Comparison of ENCODE assay signal across 8 mouse cellular contexts in genomic region chr1:120116106-120116505, GRCm38 (mm10). TPM values are rescaled to one million over a fixed set of nuclear protein-coding genes. Genes with fewer than 3 reads are reported as not detected.
DNase-seq lines count a peak whose midpoint lies in the region; ATAC-seq and TF ChIP-seq lines count a peak whose summit lies in the region.

No protein-coding gene starts in this region.

- peaks cover 56% of the 10 kb centered on the region for H3K4me1 ChIP-seq in forebrain, embryonic 13.5 days
- H3K4me1 ChIP-seq in thymus, adult 2 months (replicated peaks; ENCODE audit: control insufficient read depth, insufficient read depth, low read length), result peaks cover 11% of the 10 kb centered on the region

- TF ChIP-seq POLR2A in thymus, adult 2 months (IDR thresholded peaks at IDR 0.05; ENCODE audit: control insufficient read depth, extremely low read depth, insufficient read depth, low read length, poor library complexity), result no peak

- no peak; the same call in 1 of the 2 replicates for ATAC-seq in forebrain, embryonic 13.5 days

- peaks cover 62% of the 10 kb centered on the region for H3K36me3 ChIP-seq in forebrain, embryonic 13.5 days (ENCODE audit: poor library complexity, severe bottlenecking)
- peaks cover 28% of the 10 kb centered on the region for H3K36me3 ChIP-seq in thymus, adult 2 months (ENCODE audit: control insufficient read depth, insufficient read depth, low read length)

- no peaks in the 10 kb centered on the region for H3K27me3 ChIP-seq in forebrain, embryonic 13.5 days
- H3K27me3 ChIP-seq in thymus, adult 2 months (ENCODE audit: control insufficient read depth, insufficient read depth, low read length), result no peaks in the 10 kb centered on the region

- H3K4me3 ChIP-seq in forebrain, embryonic 13.5 days, result no peak overlapping the region
- H3K4me3 ChIP-seq in thymus, adult 2 months (ENCODE audit: control insufficient read depth, insufficient read depth, low read length), result no peak overlapping the region

- H3K4me2 ChIP-seq in forebrain, embryonic 13.5 days, result peak overlapping the region; percentile 16

- TF ChIP-seq CTCF in thymus, adult 2 months (IDR thresholded peaks at IDR 0.05; ENCODE audit: borderline replicate concordance, control insufficient read depth, extremely low read depth, insufficient read depth, low read length, poor library complexity), result no peak

- peak overlapping the region; percentile 90 for H3K27ac ChIP-seq in forebrain, embryonic 13.5 days
- H3K27ac ChIP-seq in thymus, adult 2 months (ENCODE audit: control insufficient read depth, insufficient read depth, low read length), result no peak overlapping the region

- WGBS in forebrain, embryonic 13.5 days, result 65% methylated on average over 11 of the region's 11 CpGs
- 97% methylated on average over 11 of the region's 11 CpGs for WGBS in thymus, adult 2 months

- peak; percentile 50 to 58 for DNase-seq in heart, adult 18-20 months
- DNase-seq in heart, adult 8-10 months (ENCODE audit: low spot score), result no peak
- DNase-seq in adrenal gland, adult 2 months, result peak; percentile 86
- peak; percentile 82 to 91 for DNase-seq in kidney, postnatal 25 days
- DNase-seq in yolk sac, embryonic 10.5 days (ENCODE audit: low spot score), result peak; percentile 77
- no peak for DNase-seq in thymus, adult 2 months
- no peak for DNase-seq in right cerebral cortex, postnatal 14 days

- H3K9ac ChIP-seq in forebrain, embryonic 13.5 days, result 0 out of 2 replicates have a peak overlapping the region, but pooled peaks have one; percentile 16

- H3K9me3 ChIP-seq in forebrain, embryonic 13.5 days (replicated peaks), result peaks cover 5% of the 10 kb centered on the region; the same call in 1 of the 2 replicates

RNA-seq across cellular contexts. Expression of gene Dbi, which starts 4.8 kb away (rescaled TPM):
- total RNA-seq in heart, adult 18-20 months (2021), result 100 to 1,000 TPM; 307 to 318 TPM
- 100 to 1,000 TPM; 239 to 289 (median 263) TPM for total RNA-seq in heart, adult 8-10 months (2022)
- total RNA-seq in adrenal gland, adult 2 months (2021), result 1,000 to 10,000 TPM; 1,195 to 1,389 TPM
- polyA plus RNA-seq in adrenal gland, adult 2 months (2012; rRNA removed), result 375 and 512 TPM in 2 replicates
- polyA plus RNA-seq in forebrain, embryonic 13.5 days (2015; fragmentation: Nextera tagmentation; extraction: Ambion mirVana), result 1,225 and 1,613 TPM in 2 replicates
- polyA plus RNA-seq in thymus, adult 2 months (2012; rRNA removed), result 210 and 247 TPM in 2 replicates

RNA-seq across cellular contexts. Expression of gene 3110009E18Rik, which starts 4.9 kb away (rescaled TPM):
- total RNA-seq in heart, adult 18-20 months (2021), result 1 to 10 TPM; 6.2 to 6.4 TPM
- total RNA-seq in heart, adult 8-10 months (2022), result 1 to 10 TPM; 2.7 to 7.8 (median 5.1) TPM
- 10 to 100 TPM; 11.7 to 12.2 TPM for total RNA-seq in adrenal gland, adult 2 months (2021)
- polyA plus RNA-seq in adrenal gland, adult 2 months (2012; rRNA removed), result 0.59 and 0.68 TPM in 2 replicates
- 24.8 and 29.7 TPM in 2 replicates for polyA plus RNA-seq in forebrain, embryonic 13.5 days (2015; fragmentation: Nextera tagmentation; extraction: Ambion mirVana)
- polyA plus RNA-seq in thymus, adult 2 months (2012; rRNA removed), result 4.4 and 5.5 TPM in 2 replicates

RNA-seq across cellular contexts. Expression of gene Tmem37, which starts 42.2 kb away (rescaled TPM):
- total RNA-seq in heart, adult 18-20 months (2021), result 1 to 10 TPM; 7.0 to 8.0 TPM
- total RNA-seq in heart, adult 8-10 months (2022), result 1 to 10 TPM; 6.3 to 8.5 (median 7.1) TPM
- total RNA-seq in adrenal gland, adult 2 months (2021), result 10 to 100 TPM in 1 of 2 experiments, 1 to 10 TPM in 1; 9.8 to 22.6 TPM
- 22.4 and 32.9 TPM in 2 replicates for polyA plus RNA-seq in adrenal gland, adult 2 months (2012; rRNA removed)
- polyA plus RNA-seq in forebrain, embryonic 13.5 days (2015; fragmentation: Nextera tagmentation; extraction: Ambion mirVana), result 4.0 and 4.3 TPM in 2 replicates
- 15.7 and 18.5 TPM in 2 replicates for polyA plus RNA-seq in thymus, adult 2 months (2012; rRNA removed)

Comparison
In these comparisons a context has a peak if more than half of its experiments do, and no peak if none do; other contexts are left out.
1. DNase-seq: peak in heart, adult 18-20 months (2 of 2), adrenal gland, adult 2 months (single experiment), kidney, postnatal 25 days (2 of 2) and yolk sac, embryonic 10.5 days (single experiment); none in heart, adult 8-10 months (single experiment), thymus, adult 2 months (single experiment) and right cerebral cortex, postnatal 14 days (single experiment).